Mouse (Mus musculus) thymus, postnatal 25 days (tissue): Measurements from ENCODE around the gene Wwp2.
"Not testable (repeated sequence)": the region's sequence is repeated elsewhere in the genome, so short reads cannot be mapped to it uniquely, and the experiment has no call there.

Experiments
- DNase-seq: peaks from one replicate; pipeline ENCODE4 v3.0.0; 2022

Wwp2 gene

GRCm38 (mm10) chr8:107476786-107477185 is 40.6 kb downstream of the Wwp2 start:
- not testable (repeated sequence) for DNase-seq

- no peak for DNase-seq
Measured at GRCm38 (mm10) chr8:107478728-107479127, 42.6 kb downstream of the Wwp2 start.

- no peak for DNase-seq
Measured at GRCm38 (mm10) chr8:107480436-107480835, 44.3 kb downstream of the Wwp2 start.

- DNase-seq = no peak
Measured at GRCm38 (mm10) chr8:107483250-107483649, 47.1 kb downstream of the Wwp2 start.

GRCm38 (mm10) chr8:107484956-107485355 is 48.8 kb downstream of the Wwp2 start:
- DNase-seq = no peak

DNA sequence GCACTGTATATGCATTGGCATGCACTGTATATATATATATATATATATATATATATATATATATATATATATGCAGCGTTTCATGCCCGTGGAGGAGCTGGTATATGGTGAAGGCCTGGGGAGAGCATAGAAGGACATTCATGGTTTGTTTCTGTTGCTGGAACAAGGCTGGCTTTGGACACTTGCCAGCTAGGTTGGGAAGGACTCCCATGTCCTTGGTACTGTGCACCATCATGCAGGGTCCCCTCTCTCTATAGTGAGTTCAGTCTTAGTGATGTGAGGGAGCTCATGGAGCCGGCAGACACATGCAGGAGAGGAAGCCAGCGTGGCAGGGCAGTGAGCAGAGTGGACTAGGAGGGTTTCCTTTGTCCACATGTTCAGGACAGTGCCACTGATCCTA is 52.4 kb downstream of the Wwp2 start:
- no peak for DNase-seq

GRCm38 (mm10) chr8:107489086-107489485 is 52.9 kb downstream of the Wwp2 start:
- no peak for DNase-seq

DNA sequence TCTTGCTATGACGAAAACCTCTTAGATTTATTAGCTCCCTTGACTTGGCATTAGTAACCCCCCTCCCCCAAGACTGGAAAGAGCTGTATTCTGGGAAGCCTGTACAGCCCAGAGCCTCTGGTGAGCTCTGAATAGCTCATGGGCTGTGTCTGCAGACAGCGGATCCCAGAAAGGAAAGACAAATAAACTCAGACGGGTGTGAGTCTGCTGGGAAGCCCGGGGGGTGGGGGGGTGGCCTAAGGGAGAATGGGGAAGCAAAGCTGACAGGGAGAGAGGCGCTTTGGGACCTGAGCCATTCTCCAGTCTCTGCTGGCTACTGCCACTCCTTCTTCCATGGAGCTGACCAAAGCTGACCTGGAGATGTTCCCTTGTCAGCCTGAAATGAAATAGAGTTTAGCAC is 53.8 kb downstream of the Wwp2 start:
- DNase-seq = no peak

GRCm38 (mm10) chr8:107490649-107491048 is 54.5 kb downstream of the Wwp2 start:
- no peak for DNase-seq

GRCm38 (mm10) chr8:107491212-107491611 is 55.0 kb downstream of the Wwp2 start:
- no peak for DNase-seq

DNA sequence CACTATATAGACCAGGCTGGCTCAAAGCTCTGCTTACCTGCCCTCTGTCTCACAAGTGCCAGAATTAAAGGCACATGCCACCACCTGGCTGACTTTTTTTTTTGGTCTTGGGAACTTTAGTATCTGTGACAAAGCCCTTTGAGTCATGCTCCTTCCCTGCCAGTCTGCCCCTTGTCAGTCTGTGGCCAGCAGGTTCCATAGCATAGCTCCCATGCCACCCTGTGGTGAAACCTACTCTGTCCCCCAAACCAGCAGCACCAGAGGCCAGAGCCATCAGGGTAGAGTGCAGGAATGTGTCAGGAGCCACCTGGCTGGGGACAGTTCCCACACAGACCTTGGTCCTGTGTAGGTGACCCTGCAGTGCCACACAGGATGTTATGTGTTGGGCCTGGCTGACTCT is 55.7 kb downstream of the Wwp2 start:
- DNase-seq = no peak

GRCm38 (mm10) chr8:107492802-107493201 is 56.6 kb downstream of the Wwp2 start:
- no peak for DNase-seq

- no peak for DNase-seq
Measured at GRCm38 (mm10) chr8:107495425-107495824, 59.3 kb downstream of the Wwp2 start.

GRCm38 (mm10) chr8:107497708-107498107 is 61.5 kb downstream of the Wwp2 start:
- DNase-seq = no peak

DNA sequence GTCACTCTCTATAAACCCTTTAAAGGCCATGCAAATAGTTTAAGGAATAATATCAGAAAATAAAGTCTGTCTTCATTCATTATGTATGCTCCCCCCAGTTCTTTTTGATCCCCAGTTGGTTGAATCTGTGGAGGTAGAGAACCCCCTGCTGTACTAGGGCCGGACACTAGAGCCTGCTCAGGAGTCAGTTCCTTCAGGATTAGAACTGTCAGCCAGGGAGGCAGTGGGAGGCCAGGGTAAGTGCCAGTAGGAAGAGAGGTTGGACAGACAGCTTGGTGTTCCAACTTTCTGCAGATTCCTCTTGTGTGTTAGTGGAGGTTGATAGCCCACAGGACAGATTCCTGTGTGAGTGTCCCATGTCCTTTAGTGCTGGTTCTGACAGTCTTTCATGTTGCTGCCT is 62.2 kb downstream of the Wwp2 start:
- no peak for DNase-seq

DNA sequence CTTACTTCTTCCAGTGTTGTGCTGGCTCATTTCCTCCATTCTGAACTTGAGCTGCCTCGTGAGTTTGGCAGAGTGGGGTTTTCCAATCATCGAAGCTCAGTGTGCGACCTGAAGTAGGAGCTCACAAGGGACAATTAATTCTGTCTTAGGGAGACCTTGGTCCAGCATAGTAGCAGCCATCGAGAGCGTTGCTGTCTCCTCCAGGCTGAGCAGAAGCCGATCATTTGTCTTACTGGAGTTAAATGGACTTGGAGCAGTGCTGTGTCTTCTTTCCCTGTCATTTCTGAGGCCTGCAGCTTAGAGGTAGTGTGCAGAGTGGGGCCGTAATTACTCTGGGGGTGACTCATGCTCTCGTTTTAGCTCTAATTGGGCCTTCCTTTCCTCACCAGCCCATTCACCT is 62.6 kb downstream of the Wwp2 start:
- no peak for DNase-seq

- DNase-seq = no peak
Measured at GRCm38 (mm10) chr8:107499519-107499918, 63.4 kb downstream of the Wwp2 start.

GRCm38 (mm10) chr8:107502407-107502806 is 66.2 kb downstream of the Wwp2 start:
- no peak for DNase-seq

DNA sequence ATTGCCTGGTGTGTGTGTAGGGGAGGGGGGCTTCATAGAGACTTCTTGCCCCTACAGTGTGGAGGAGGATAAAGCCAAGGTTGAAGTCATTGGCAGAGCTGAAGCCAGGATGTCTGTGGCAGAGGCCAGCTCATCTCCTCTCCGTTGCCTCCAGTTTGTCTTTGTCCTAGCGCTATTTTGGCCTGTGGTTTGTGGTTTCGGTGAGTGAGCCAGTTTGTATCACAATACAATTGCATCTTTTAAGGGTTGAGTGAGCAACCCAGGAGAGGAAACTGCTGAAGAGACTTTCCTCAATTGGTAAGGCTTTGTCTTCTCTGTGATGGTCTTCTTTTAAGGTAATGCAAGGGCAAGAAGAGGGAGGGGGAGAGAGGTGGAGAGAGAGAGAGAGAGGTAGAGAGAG is 66.8 kb downstream of the Wwp2 start:
- DNase-seq = no peak

- no peak for DNase-seq
Measured at GRCm38 (mm10) chr8:107503354-107503753, 67.2 kb downstream of the Wwp2 start.

DNA sequence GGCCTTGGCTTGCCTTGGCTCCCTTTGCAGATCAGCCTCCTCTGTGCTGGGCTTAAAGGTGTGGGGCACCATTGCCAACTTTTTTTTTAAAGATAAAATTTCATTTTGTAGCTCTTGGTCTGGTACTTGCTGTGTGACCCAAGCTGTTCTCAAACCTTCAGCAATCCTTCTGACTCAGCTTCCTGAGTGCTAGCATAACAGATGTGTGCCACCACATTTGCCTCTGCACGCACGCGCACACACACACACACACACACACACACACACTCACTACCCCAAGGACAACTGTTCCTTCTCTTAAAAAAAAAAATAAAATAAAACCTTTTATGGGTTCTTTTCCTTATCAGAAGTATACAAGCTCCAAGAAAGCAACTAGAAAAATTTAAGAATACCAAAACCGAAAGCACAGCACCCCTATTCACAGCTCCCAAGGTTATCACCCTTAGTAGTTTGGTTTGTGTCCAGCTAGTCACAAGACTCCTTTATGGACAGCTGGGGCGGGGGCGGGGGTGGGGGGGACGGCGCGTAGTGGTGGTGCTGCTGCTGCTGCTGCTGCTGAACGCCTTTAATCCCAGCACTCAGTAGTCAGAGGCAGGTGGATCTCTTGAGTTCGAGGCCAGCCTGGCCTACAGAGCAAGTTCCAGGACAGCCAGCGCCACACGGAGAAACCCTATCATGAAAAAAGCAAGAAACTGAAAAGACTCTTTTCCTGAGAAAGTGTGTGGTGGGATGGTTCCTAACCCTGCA is 68.2 kb downstream of the Wwp2 start:
- no peak for DNase-seq

GRCm38 (mm10) chr8:107505271-107505670 is 69.1 kb downstream of the Wwp2 start:
- DNase-seq = no peak

- DNase-seq = no peak
Measured at GRCm38 (mm10) chr8:107507019-107507418, 70.9 kb downstream of the Wwp2 start.

- no peak for DNase-seq
Measured at GRCm38 (mm10) chr8:107510204-107510603, 74.0 kb downstream of the Wwp2 start.

DNA sequence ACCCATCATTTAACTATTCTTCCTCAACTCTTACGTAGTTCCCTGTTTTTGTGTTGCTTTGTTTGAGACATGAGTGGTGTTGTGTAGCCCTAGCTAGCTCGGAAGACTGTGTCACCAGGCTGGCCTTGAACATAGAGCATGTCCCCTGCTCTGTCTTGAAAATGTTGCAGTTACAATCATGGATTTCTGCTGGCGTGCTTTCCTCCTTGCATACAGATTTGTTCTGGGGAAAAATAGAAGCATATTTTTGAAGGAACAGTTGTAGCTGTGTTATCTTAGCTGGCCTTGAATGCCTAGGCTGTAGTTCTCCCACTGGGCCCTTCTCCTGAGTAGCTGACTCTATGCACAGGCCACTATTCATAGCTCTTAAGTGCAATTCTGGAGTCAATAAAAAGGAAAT is 74.6 kb downstream of the Wwp2 start:
- no peak for DNase-seq
